Mouse (Mus musculus) fat pad, adult 2 months (tissue): Measurements from ENCODE around the gene Hist1h1e.
"Not testable (repeated sequence)": the region's sequence is repeated elsewhere in the genome, so short reads cannot be mapped to it uniquely, and the experiment has no call there.

Experiments used
- DNase-seq: peaks from one replicate; pipeline ENCODE4 v3.0.0-alpha.2; 2011; ENCODE audit warnings: low read depth, low spot score; ENCODE audit errors: extremely low read depth

Gene Hist1h1e

GRCm38 (mm10) chr13:23573034-23573897 is 49.1 kb downstream of the Hist1h1e start:
- not testable (repeated sequence) for DNase-seq

GRCm38 (mm10) chr13:23572218-23573033 is 49.9 kb downstream of the Hist1h1e start:
- DNase-seq = no peak

GRCm38 (mm10) chr13:23571504-23572217 is 50.7 kb downstream of the Hist1h1e start:
- not testable (repeated sequence) for DNase-seq

- DNase-seq = peak; percentile 97
These were observed 51.3 kb downstream of the Hist1h1e start, which contains the start of the genes Hist1h2ae and Hist1h2bg for GRCm38 (mm10) chr13:23571022-23571503. Gene Hist1h2ae, minus strand, starts transcription at chr13:23571220. Gene Hist1h2bg, plus strand, starts transcription at chr13:23571396.
